Mouse (Mus musculus): Measurements from ENCODE around the gene Hpf1. TPM values are rescaled to one million over a fixed set of nuclear protein-coding genes. Genes with fewer than 3 reads are reported as not detected.

Gene Hpf1
- polyA plus RNA-seq, 1 experiment from 2014 or later, result 141 TPM

DNA sequence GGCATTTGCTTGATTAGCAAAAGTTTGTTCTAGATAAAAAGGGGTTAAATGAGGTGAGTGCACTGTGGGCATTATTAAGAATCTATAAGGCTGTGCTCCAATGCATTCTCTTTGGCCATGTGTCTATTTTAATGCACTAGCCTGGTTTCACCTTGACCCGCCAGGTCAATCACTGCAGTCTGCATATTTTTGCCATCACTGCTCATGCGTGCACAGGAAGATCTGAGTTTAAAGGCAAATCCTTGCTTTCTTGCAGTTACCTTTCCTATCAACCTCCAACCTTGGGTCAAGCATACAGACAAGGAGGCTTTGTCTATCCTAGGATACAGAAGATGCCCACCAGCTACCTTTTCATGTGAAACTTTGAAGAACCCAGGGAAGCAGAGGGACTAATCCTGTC lies 20.5 kb upstream of the Hpf1 start:
- no peaks in the 10 kb centered on the region for H3K9me3 ChIP-seq
- no peak for ATAC-seq (ENCODE audit: low FRiP score)
- H3K27ac ChIP-seq, result no peak overlapping the region
- H3K27me3 ChIP-seq, result no peaks in the 10 kb centered on the region
- no peaks in the 10 kb centered on the region for H3K4me1 ChIP-seq
- no peaks in the 10 kb centered on the region for H3K36me3 ChIP-seq (replicated peaks)
- H3K9ac ChIP-seq, result no peak overlapping the region
- WGBS, result 82% methylated on average over 2 of the region's 2 CpGs
- H3K4me3 ChIP-seq (replicated peaks), result no peak overlapping the region
- H3K4me2 ChIP-seq, result no peak overlapping the region

DNA sequence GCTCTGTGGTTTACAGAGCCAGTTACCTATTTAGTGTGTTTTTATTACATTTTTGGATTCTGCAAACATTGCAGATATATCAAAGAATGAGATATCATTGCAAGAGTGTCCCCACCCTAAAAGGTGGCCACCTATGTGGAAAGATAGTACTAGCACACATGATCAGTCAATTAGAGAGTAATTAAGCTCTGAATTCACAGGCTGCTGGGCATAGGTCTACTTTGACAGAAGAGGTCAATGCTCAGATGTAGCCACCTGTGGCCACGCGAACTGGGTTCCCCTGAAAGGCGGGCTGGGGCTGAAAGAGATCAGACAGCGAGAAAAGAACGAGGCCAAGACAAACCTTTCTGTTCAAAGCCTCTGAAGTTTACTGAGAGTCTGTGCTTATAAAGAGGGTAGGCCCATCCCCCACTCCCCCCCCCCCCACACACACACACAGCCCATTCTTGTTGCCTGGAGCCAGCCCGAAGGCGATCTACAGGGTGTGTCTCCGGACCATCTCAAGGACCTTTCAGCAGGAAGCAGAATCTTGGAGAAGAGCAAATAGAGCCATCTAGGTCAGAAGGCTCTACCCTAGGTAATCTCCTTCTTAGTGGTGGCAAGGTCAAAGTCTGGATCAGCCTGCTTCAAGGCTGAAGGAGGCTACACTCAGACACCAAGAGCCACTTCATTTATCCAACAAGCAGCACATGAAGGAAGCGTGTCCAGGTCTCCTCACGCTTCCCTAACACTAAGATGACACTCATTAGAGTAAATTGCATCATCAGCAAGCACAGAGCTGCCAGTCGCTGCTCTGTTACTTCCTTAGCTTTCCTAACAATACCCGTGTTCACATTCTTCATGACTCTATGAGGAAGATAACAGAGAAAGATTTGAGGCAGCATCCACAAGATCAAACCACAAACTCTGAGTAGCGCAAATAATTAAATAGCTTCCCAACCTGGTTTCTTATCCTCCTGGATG lies 19.7 kb upstream of the Hpf1 start:
- no peaks in the 10 kb centered on the region for H3K9me3 ChIP-seq
- no peaks in the 10 kb centered on the region for H3K36me3 ChIP-seq (replicated peaks)
- no peak overlapping the region for H3K4me3 ChIP-seq (replicated peaks)
- H3K4me2 ChIP-seq, result no peak overlapping the region
- no peaks in the 10 kb centered on the region for H3K4me1 ChIP-seq
- H3K27ac ChIP-seq, result no peak overlapping the region
- 82% methylated on average over 13 of the region's 13 CpGs for WGBS
- H3K27me3 ChIP-seq, result no peaks in the 10 kb centered on the region
- H3K9ac ChIP-seq, result no peak overlapping the region
- ATAC-seq (ENCODE audit: low FRiP score), result no peak

DNA sequence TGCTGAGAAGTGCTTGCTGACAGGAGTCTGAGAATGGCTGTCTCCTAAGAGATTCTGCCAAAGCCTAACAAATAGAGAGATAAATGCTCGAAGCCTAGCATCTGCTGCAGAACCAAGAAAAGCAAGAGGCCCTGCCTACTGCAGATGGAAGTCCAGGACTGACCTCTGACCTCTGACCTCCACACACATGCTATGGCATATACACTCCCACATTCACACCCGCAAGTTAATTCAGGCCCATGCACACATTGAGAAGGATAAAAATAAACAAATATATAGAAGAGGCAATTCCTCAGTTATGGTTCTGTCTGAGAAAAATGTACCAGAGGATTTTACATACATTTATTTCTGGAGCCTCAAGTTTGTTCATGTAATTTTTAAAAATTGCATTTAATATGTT lies 11.6 kb upstream of the Hpf1 start:
- Histone ChIP-seq H3K4me1 (no peaks in the 10 kb centered on the region), H3K36me3 (replicated peaks) (no peaks in the 10 kb centered on the region), H3K9me3 (no peaks in the 10 kb centered on the region), H3K4me2 (no peak overlapping the region), H3K9ac (no peak overlapping the region), H3K4me3 (replicated peaks) (no peak overlapping the region), H3K27me3 (no peaks in the 10 kb centered on the region), H3K27ac (no peak overlapping the region)
- WGBS, result 96% methylated on average over 2 of the region's 2 CpGs
- no peak for ATAC-seq (ENCODE audit: low FRiP score)

DNA sequence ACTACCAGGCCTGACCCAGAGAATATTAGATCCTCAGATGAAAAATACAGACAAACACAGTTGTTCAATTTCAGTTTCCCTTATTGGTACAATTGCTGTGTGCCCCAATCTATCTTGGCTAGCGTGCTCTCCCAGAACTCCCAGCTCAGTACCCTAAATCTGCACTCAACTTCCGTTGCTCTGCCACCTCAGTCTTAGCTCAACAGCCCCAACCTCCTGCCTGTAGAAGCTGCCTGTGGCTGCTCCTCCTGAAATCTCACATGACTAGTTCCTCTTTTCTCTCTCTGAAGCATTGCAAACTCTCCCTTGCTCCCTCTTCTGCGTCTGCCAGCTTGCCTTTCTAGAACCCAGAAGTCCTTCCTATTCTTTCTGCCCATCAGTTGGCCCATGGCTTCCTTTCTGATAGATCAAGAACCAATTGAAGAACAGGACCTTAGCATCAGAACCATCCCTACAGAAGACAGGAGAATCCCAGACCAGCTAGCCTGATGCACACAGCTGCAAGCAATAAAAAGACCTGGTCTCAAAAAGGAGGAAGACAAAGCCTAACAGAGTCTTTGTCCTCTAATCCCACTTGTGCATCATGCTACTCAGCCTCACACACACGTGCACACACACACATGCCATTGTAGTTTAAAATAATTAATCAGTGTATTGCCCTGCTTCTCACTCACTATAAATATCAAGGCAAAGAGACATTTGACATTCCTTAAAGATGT lies 6.6 kb upstream of the Hpf1 start:
- no peak overlapping the region for H3K4me2 ChIP-seq
- H3K4me1 ChIP-seq, result no peaks in the 10 kb centered on the region
- WGBS, result 68% methylated on average over 4 of the region's 4 CpGs
- H3K9me3 ChIP-seq, result no peaks in the 10 kb centered on the region
- H3K9ac ChIP-seq, result no peak overlapping the region
- H3K27ac ChIP-seq, result no peak overlapping the region
- no peaks in the 10 kb centered on the region for H3K36me3 ChIP-seq (replicated peaks)
- no peak for ATAC-seq (ENCODE audit: low FRiP score)
- no peaks in the 10 kb centered on the region for H3K27me3 ChIP-seq
- H3K4me3 ChIP-seq (replicated peaks), result no peak overlapping the region

DNA sequence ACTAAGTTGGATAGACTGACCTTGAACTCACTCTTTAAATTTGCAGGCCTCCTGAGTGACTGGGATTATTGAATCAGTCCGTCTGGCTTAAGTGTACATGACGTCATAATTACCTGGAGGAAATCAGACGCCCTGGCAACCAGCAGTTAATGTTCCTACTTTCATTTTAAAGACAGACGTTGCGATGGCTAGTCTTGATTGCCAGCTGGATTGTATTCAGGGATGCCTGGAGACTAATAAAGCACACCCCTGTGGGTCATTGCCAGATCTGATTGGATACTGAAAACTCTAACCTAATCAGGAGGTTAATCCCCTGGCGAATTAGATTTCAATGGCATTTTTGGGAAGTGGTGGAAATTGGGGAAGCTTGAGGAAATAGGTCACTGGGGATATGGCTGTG lies 3.5 kb upstream of the Hpf1 start:
- Histone ChIP-seq H3K9ac (no peak overlapping the region), H3K4me2 (no peak overlapping the region), H3K9me3 (no peaks in the 10 kb centered on the region), H3K4me1 (peaks cover 11% of the 10 kb centered on the region), H3K27me3 (no peaks in the 10 kb centered on the region), H3K4me3 (replicated peaks) (no peak overlapping the region), H3K27ac (no peak overlapping the region), H3K36me3 (replicated peaks) (no peaks in the 10 kb centered on the region)
- ATAC-seq (ENCODE audit: low FRiP score), result no peak
- WGBS, result 45% methylated on average over 6 of the region's 6 CpGs

DNA sequence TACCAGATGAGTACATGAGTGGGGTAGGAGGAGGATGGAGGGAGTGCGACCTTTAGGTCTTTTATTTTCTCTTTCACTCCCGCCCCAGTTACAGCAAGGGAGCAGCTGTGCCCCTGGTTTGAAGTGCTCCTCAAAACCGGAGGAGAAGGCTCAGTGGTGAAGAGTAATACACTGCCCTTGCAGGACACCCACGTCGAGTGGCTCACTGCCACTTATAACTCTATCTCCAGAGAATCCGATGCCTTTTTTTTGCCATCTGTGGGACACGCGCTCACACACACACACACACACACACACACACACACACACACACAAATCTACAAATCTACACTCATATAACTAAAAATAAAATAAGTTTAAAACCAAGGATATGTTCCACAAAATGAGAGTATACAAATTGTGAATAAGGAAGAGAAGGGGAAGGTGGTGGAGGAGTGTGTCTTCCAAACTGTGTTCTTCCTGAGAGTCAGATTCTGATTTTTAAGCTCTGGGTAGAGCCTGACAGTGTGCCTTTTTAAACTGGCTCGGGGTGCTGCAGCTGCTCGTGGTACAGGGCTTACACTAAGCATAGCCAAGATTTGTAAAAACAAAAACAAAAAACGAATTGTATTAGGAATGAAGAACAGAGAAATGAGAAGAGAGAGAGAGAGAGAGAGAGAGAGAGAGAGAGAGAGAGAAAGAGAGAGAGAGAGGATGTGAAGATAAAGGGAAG lies 931 bp upstream of the Hpf1 start:
- H3K9me3 ChIP-seq, result no peaks in the 10 kb centered on the region
- no peak overlapping the region for H3K4me3 ChIP-seq (replicated peaks)
- no peak overlapping the region for H3K9ac ChIP-seq
- H3K27ac ChIP-seq, result no peak overlapping the region
- no peak for ATAC-seq (ENCODE audit: low FRiP score)
- no peaks in the 10 kb centered on the region for H3K27me3 ChIP-seq
- peaks cover 24% of the 10 kb centered on the region for H3K4me1 ChIP-seq
- H3K4me2 ChIP-seq, result peak overlapping the region; percentile 72
- H3K36me3 ChIP-seq (replicated peaks), result no peaks in the 10 kb centered on the region
- WGBS, result 85% methylated on average over 11 of the region's 11 CpGs

DNA sequence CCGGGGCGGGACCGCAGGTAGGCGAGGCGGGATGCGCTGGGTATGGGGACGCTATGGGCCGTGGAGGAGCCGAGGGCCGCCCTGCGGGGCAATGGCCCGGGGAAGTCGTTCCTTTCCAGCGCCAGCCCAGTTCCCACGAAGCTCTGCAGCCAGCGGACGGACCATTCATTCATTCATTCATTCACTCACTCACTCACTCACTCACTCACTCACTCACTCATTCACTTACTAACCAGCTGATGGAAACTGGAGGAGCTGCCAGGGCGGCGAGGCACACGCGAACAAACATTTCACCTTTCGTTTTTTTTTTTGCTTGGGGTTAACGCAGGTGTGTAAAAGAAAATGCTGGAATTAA lies 279 bp downstream of the Hpf1 start:
- 3% methylated on average over 23 of the region's 23 CpGs for WGBS
- peaks cover 24% of the 10 kb centered on the region for H3K4me1 ChIP-seq
- H3K27ac ChIP-seq, result peak overlapping the region; percentile 75
- H3K4me3 ChIP-seq (replicated peaks), result peak overlapping the region; percentile 79
- peak overlapping the region; percentile 72 for H3K4me2 ChIP-seq
- no peaks in the 10 kb centered on the region for H3K9me3 ChIP-seq
- H3K27me3 ChIP-seq, result no peaks in the 10 kb centered on the region
- ATAC-seq (ENCODE audit: low FRiP score), result no peak
- peak overlapping the region; percentile 72 for H3K9ac ChIP-seq
- 0 out of 2 replicates have a peak, but pooled peaks cover under 1% of the 10 kb centered on the region for H3K36me3 ChIP-seq (replicated peaks)

DNA sequence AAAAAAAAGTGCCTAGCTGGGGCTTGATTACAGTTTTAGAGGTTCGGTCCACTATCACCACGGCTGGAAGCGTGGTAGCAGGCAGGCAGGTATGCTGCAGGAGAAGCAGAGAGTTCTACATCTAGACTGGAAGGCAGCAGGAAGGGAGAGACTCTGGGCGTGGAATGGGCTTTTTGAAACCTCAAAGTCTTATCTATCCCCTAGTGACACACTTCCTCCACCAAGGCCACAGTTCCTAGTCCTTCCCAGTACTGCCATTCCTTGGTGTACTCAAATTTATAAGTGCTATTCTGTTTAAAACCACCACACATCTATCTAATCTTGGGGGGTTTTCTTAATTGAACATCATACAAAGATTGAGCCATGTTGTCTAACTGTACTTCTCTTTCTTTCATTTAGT lies 1.5 kb downstream of the Hpf1 start:
- Histone ChIP-seq H3K27me3 (no peaks in the 10 kb centered on the region), H3K36me3 (replicated peaks) (peaks cover 8% of the 10 kb centered on the region; the same call in 1 of the 2 replicates), H3K4me3 (replicated peaks) (no peak overlapping the region), H3K27ac (no peak overlapping the region), H3K9me3 (no peaks in the 10 kb centered on the region), H3K4me1 (peaks cover 24% of the 10 kb centered on the region), H3K9ac (no peak overlapping the region), H3K4me2 (peak overlapping the region; percentile 72)
- no peak for ATAC-seq (ENCODE audit: low FRiP score)
- 88% methylated on average over 4 of the region's 4 CpGs for WGBS

DNA sequence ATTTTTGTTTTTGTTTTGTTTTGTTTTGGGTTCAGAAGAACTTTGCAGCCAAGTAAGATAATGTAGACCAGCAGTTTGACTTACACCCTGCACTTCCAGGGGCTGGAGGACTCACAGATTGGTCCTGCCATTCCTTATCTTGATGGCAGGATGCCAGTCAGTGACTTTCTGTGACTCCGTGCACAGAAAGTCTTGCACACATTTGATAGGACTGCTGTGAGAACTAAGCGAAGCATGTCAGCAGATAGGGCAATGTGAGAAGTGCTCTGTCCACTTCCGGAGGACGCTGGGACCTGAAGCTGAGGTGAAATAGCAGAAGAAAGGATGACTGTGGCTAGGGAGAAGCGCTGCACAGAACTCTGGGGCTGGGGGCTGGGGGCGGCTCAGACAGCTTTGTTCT lies 5.7 kb downstream of the Hpf1 start:
- Histone ChIP-seq H3K27me3 (no peaks in the 10 kb centered on the region), H3K9me3 (no peaks in the 10 kb centered on the region), H3K27ac (no peak overlapping the region), H3K4me2 (no peak overlapping the region), H3K4me1 (peaks cover 24% of the 10 kb centered on the region), H3K36me3 (replicated peaks) (peaks cover 36% of the 10 kb centered on the region), H3K4me3 (replicated peaks) (no peak overlapping the region), H3K9ac (no peak overlapping the region)
- 93% methylated on average over 6 of the region's 6 CpGs for WGBS
- no peak for ATAC-seq (ENCODE audit: low FRiP score)

DNA sequence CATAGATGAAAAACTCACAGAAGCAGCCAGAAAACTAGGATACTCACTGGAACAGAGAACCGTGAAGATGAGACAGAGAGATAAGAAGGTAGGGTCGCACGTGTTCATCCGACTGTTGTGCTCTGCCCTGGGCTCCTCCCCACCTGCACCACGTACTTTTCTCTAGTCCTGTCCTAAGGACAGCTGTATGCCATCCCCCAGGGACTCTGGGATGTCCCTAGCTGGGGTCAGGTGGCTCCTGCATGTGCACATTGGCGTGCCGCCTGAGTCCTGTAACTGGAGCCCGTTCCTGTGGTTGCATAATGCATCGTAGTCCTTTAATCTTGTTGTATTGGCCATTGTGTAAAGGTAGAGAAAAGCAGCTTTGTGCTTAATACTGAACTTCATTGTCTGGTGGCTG lies 9.9 kb downstream of the Hpf1 start:
- H3K4me2 ChIP-seq, result no peak overlapping the region
- H3K4me3 ChIP-seq (replicated peaks), result no peak overlapping the region
- H3K27me3 ChIP-seq, result no peaks in the 10 kb centered on the region
- H3K4me1 ChIP-seq, result peaks cover 2% of the 10 kb centered on the region; the same call in 1 of the 2 replicates
- H3K9ac ChIP-seq, result no peak overlapping the region
- no peak overlapping the region for H3K27ac ChIP-seq
- no peak for ATAC-seq (ENCODE audit: low FRiP score)
- H3K36me3 ChIP-seq (replicated peaks), result peaks cover 50% of the 10 kb centered on the region
- H3K9me3 ChIP-seq, result no peaks in the 10 kb centered on the region
- 70% methylated on average over 9 of the region's 9 CpGs for WGBS

DNA sequence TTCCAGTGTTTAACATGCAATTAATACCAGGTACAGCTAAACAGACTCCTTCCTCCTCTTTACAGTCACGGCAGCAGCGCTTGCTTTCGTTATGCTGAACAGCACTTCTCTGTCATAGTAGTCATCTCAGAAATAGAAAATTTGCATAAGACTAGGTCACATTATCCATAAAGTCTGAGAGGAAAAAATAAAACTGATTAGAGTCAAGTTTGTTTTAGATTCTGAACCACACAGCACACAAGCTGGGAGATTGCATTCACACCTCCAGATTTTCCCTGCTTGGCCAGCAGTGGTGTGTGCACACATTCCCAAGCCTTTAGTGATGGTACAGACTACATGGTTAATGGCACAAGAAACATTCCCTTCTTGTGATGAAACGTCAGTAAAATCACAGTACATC lies 21.9 kb downstream of the Hpf1 start:
- H3K27ac ChIP-seq, result no peak overlapping the region
- no peaks in the 10 kb centered on the region for H3K27me3 ChIP-seq
- no peak overlapping the region for H3K4me2 ChIP-seq
- H3K4me3 ChIP-seq (replicated peaks), result no peak overlapping the region
- ATAC-seq (ENCODE audit: low FRiP score), result no peak
- no peak overlapping the region for H3K9ac ChIP-seq
- peaks cover 30% of the 10 kb centered on the region for H3K36me3 ChIP-seq (replicated peaks)
- no peaks in the 10 kb centered on the region for H3K4me1 ChIP-seq
- WGBS, result 79% methylated on average over 4 of the region's 4 CpGs
- no peaks in the 10 kb centered on the region for H3K9me3 ChIP-seq

DNA sequence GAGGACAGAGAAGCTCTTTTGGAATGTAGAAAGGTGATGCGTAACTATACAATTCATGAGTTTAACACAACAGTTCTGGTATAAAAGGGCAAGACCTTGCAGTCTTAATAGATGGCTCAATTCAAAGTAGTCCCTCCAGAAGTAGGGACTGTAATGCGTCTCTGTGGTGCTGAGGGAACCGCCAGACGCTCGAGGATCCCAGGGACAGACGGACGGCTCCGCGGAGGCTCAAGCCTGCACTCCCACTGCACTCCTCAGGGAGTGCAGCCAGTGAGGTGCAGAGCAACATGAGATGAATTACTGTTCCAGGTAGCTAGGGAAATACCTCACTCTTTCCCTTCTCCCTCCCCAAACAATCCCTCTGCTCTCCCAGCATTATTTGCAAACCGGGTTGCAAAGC lies 22.3 kb downstream of the Hpf1 start:
- Histone ChIP-seq H3K27me3 (no peaks in the 10 kb centered on the region), H3K27ac (no peak overlapping the region), H3K4me3 (replicated peaks) (no peak overlapping the region), H3K9ac (no peak overlapping the region), H3K36me3 (replicated peaks) (peaks cover 29% of the 10 kb centered on the region), H3K9me3 (no peaks in the 10 kb centered on the region), H3K4me1 (no peaks in the 10 kb centered on the region), H3K4me2 (no peak overlapping the region)
- 43% methylated on average over 10 of the region's 10 CpGs for WGBS
- ATAC-seq (ENCODE audit: low FRiP score), result no peak
